Mouse (Mus musculus) CH12.LX (cell line): ENCODE measurements around the gene Zmynd8. TPM values are rescaled to one million over a fixed set of nuclear protein-coding genes. Genes with fewer than 3 reads are reported as not detected.

ENCODE experiments used
- DNase-seq: peaks from one replicate; pipeline ENCODE4 v3.0.0-alpha.2; 2013; ENCODE audit errors: extremely low read depth
- H3K27ac ChIP-seq: 2 replicates; pipeline ENCODE4 v1.5.1; 2012; ENCODE audit warnings: low read depth, mild to moderate bottlenecking, control low read depth, moderate library complexity; ENCODE audit not compliant: insufficient read depth
- H3K27me3 ChIP-seq: replicated peaks from 2 replicates; pipeline ENCODE3; 2012; ENCODE audit warnings: inconsistent platforms
- H3K36me3 ChIP-seq, 2 experiments: replicated peaks in 1 of 2; 2 replicates each; pipeline versions ENCODE3 to v1.6.1; 2012; ENCODE audit warnings: inconsistent platforms in 1 of 2, low read length in 1 of 2, mild to moderate bottlenecking in 1 of 2, mixed read lengths in 1 of 2, moderate library complexity in 1 of 2; ENCODE audit not compliant: control insufficient read depth in 1 of 2, insufficient read depth in 1 of 2
- H3K4me1 ChIP-seq, 2 experiments: 2 replicates each; pipeline ENCODE4 v1.6.1; 2012; ENCODE audit warnings: inconsistent platforms in 1 of 2, moderate library complexity in 1 of 2; ENCODE audit not compliant: insufficient read depth in 2 of 2, control insufficient read depth in 1 of 2
- H3K4me2 ChIP-seq: 2 replicates; pipeline ENCODE4 v1.6.1; 2012; ENCODE audit warnings: low read depth, mild to moderate bottlenecking, control low read depth; ENCODE audit not compliant: poor library complexity, insufficient read depth, severe bottlenecking
- H3K4me3 ChIP-seq, 3 experiments: fragments of 150-350 bp in 1 of 3; sonication (generic) in 1 of 3; replicated peaks in 1 of 3; 2 replicates each; pipeline versions ENCODE3 to v1.5.1; 2011 to 2012; ENCODE audit warnings: low read depth in 2 of 3, low read length in 2 of 3, mild to moderate bottlenecking in 2 of 3, moderate library complexity in 2 of 3, control low read depth in 1 of 3, improper control_type of control experiment in 1 of 3, inconsistent platforms in 1 of 3, mixed read lengths in 1 of 3; ENCODE audit not compliant: poor library complexity in 1 of 3
- H3K79me2 ChIP-seq: replicated peaks from 2 replicates; pipeline ENCODE4 v1.6.1; 2012; ENCODE audit warnings: mild to moderate bottlenecking, moderate library complexity; ENCODE audit not compliant: control insufficient read depth, poor library complexity, insufficient read depth, severe bottlenecking; ENCODE audit errors: extremely low read depth
- H3K9ac ChIP-seq: 2 replicates; pipeline ENCODE4 v1.6.1; 2012; ENCODE audit warnings: low read depth, mild to moderate bottlenecking, control low read depth, moderate library complexity; ENCODE audit not compliant: insufficient read depth
- H3K9me3 ChIP-seq: replicated peaks from 2 replicates; pipeline ENCODE3; 2012; ENCODE audit warnings: low read length, inconsistent platforms, mixed read lengths
- CHD2 ChIP-seq: IDR thresholded peaks from 2 replicates; pipeline ENCODE4 v1.6.1; 2011; ENCODE audit warnings: low read length, improper control_type of control experiment
- ETS1 ChIP-seq: conservative IDR thresholded peaks from 2 replicates; pipeline ENCODE4 v1.6.1; 2012; ENCODE audit warnings: low read depth, mild to moderate bottlenecking, inconsistent platforms, low read length, improper control_type of control experiment, moderate library complexity
- HCFC1 ChIP-seq: IDR thresholded peaks from 2 replicates; pipeline ENCODE4 v1.6.1; 2012; ENCODE audit warnings: low read depth, mild to moderate bottlenecking, inconsistent platforms, low read length, improper control_type of control experiment
- JUND ChIP-seq: conservative IDR thresholded peaks from 2 replicates; pipeline ENCODE4 v1.6.1; 2011; ENCODE audit warnings: low read depth, low read length, improper control_type of control experiment
- MAX ChIP-seq: IDR thresholded peaks from 2 replicates; pipeline ENCODE4 v1.6.1; 2011; ENCODE audit warnings: low read length, improper control_type of control experiment
- POLR2AphosphoS2 ChIP-seq: IDR thresholded peaks from 2 replicates; pipeline ENCODE4 v1.6.1; 2011; ENCODE audit warnings: low read depth, low read length, improper control_type of control experiment
- TCF12 ChIP-seq: IDR thresholded peaks from 2 replicates; pipeline ENCODE4 v1.6.1; 2014; ENCODE audit warnings: low read depth, mild to moderate bottlenecking, inconsistent platforms, low read length, improper control_type of control experiment
- ZC3H11A ChIP-seq: IDR thresholded peaks from 2 replicates; pipeline ENCODE4 v1.6.1; 2012; ENCODE audit warnings: low read depth, mild to moderate bottlenecking, inconsistent platforms, low read length, improper control_type of control experiment
- ZNF384 ChIP-seq: IDR thresholded peaks from 2 replicates; pipeline ENCODE4 v1.6.1; 2012; ENCODE audit warnings: low read depth, low read length, improper control_type of control experiment, inconsistent platforms
- dilution Hi-C: fragments of 300-500 bp; cut with MboI; formaldehyde crosslinking; loops from 2 replicates; pipeline ENCODE4 v1.14.3; 2020; ENCODE audit warnings: low sequenced_read_pairs; ENCODE audit not compliant: extremely low pct_unique_long_range_greater_than_20kb, extremely low pct_ligation_motif_present
- in situ Hi-C: fragments of 300-500 bp; cut with MboI; formaldehyde crosslinking; loops from 3 replicates; pipeline ENCODE4 v1.14.3; 2019; ENCODE audit warnings: low sequenced_read_pairs, low pct_ligation_motif_present, low pct_unique_long_range_greater_than_20kb, mixed read lengths
- polyA plus RNA-seq: library from polyadenylated mRNA; unstranded; fragments of >175 nt; gene quantifications from 2 replicates; pipeline ENCODE4 v1.2.1, GENCODE M21; 2012; ENCODE audit warnings: low read depth; ENCODE audit not compliant: insufficient read length
- total RNA-seq, 2 experiments: library from RNA; depleted of rRNA; stranded (reverse); fragments of 300-350 nt in 1 of 2; fragments of >200 nt in 1 of 2; gene quantifications; 2 replicates each; pipeline ENCODE4 v1.2.3; 2012 to 2014

Zmynd8 gene
- total and polyA plus RNA-seq, 3 experiments: 33.6 to 84.5 (median 35.1) TPM

DNA sequence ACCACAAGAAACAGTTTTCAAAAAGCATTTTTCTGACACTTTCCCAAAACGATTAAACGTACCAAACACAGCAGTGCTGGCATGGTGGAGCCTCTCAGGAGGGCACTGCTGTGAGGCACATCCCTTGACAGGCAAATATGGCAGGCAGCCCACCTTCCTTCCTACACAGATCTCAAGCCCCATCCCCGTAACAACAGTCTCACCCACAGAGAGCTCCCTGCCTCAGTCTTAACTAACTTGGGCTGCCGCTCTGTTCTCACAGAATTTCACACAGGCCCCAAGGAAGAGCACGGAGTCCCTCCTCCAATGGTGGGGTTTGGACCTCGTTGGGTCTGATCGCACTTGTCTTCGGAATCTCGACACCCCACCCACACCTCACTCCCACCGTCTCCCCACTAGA lies 56.6 kb downstream of the Zmynd8 start:
- no peak for DNase-seq
- Histone ChIP-seq H3K9me3 (no peaks in the 10 kb centered on the region), H3K79me2 (peaks cover 30% of the 10 kb centered on the region), H3K4me2 (no peak overlapping the region), H3K9ac (no peak overlapping the region), H3K27ac (no peak overlapping the region), H3K36me3 (peaks cover 96 to 99% of the 10 kb centered on the region in 2 experiments), H3K27me3 (no peaks in the 10 kb centered on the region), H3K4me3 (no peak overlapping the region), H3K4me1 (no peaks in the 10 kb centered on the region)
- in situ Hi-C loops (no loop called here), dilution Hi-C loops (no loop called here)
- TF ChIP-seq POLR2AphosphoS2 (no peak), TCF12 (no peak), MAX (no peak)
- TF ChIP-seq, all 38 proteins: peak for 0

DNA sequence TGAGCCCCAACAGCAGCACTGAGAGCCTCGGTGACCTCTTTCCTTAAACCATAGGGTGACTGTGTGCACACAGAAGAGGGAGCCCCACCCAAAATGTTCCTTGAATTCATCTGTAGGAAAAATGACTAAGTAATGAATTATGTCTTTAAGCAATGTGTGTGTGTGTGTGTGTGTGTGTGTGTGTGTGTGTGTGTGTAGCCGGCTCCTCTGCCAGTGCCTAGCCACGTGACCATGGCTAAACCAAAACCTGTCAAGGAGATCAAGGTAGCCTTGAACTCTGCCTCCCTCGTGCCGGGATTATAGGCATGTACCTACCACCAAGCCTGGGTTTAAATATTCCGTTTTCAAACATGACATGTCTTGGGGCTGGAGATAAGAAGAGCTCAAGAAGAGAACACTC lies 57.0 kb downstream of the Zmynd8 start:
- no peak for TF ChIP-seq CHD2
- TF ChIP-seq ZNF384: no peak
- TF ChIP-seq ZC3H11A: no peak
- no peak for TF ChIP-seq HCFC1
- TF ChIP-seq, all 38 proteins: peak for 0
- H3K4me1 ChIP-seq: no peaks in the 10 kb centered on the region
- no peaks in the 10 kb centered on the region for H3K9me3 ChIP-seq
- H3K79me2 ChIP-seq: peaks cover 27% of the 10 kb centered on the region
- no peak overlapping the region for H3K4me2 ChIP-seq
- dilution Hi-C loops: no loop called here
- H3K27me3 ChIP-seq: no peaks in the 10 kb centered on the region
- in situ Hi-C loops: no loop called here
- no peak overlapping the region for H3K4me3 ChIP-seq
- H3K36me3 ChIP-seq: peaks cover 96 to 99% of the 10 kb centered on the region in 2 experiments
- H3K9ac ChIP-seq: no peak overlapping the region
- DNase-seq: no peak
- no peak overlapping the region for H3K27ac ChIP-seq

DNA sequence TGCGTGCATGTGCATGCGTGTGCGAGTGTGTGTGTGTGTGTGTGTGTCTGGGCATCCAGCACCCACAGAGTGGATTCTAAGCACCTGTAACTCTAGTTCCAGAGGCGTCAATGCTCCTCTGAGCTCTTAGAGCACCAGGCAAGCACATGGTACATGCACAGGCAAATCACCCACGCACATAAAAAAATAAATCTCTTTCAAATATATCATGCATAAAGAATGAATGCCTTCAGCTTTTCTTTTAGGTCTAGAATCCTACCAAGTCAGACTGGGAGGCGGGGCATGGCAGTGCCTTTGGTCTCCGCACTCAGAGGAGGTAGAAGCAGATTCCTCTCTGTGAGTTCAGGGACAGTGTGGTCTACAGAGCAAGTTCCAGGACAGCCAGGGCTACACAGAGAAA lies 58.0 kb downstream of the Zmynd8 start:
- H3K36me3 ChIP-seq: peaks cover 95 to 99% of the 10 kb centered on the region in 2 experiments
- no peak overlapping the region for H3K4me3 ChIP-seq
- no peak overlapping the region for H3K27ac ChIP-seq
- H3K9ac ChIP-seq: no peak overlapping the region
- dilution Hi-C loops (no loop called here), in situ Hi-C loops (no loop called here)
- no peak overlapping the region for H3K4me2 ChIP-seq
- H3K79me2 ChIP-seq: peaks cover 22% of the 10 kb centered on the region
- no peak for TF ChIP-seq ETS1
- no peak for TF ChIP-seq MAX
- TF ChIP-seq JUND: no peak
- H3K4me1 ChIP-seq: peaks cover 0 to 1% of the 10 kb centered on the region in 2 experiments; a peak in 1 of 4 replicates
- no peak for DNase-seq
- no peaks in the 10 kb centered on the region for H3K27me3 ChIP-seq
- H3K9me3 ChIP-seq: no peaks in the 10 kb centered on the region
